Mouse (Mus musculus) CD8-positive naive resting alpha-beta T cell, adult 2 months (primary cell): ENCODE measurements at regions not wholly inside any gene's neighbourhood (a gene's known extent, or its start where the extent isn't known, plus 50 kb on each side); places are given as distances from the start of the nearest gene placed in this dataset.
"Not testable (repeated sequence)": the region's sequence is repeated elsewhere in the genome, so short reads cannot be mapped to it uniquely, and the experiment has no call there.

ENCODE experiments used
- DNase-seq, 2 experiments: peaks; one replicate each; pipeline ENCODE4 v3.0.0; 2022; ENCODE audit warnings: low read depth in 2 of 2, low spot score in 2 of 2

- DNase-seq, result not testable (repeated sequence)
Observed at GRCm38 (mm10) chr5:109842186-109842978, 80.8 kb upstream of the Gm15446 start.

- DNase-seq, result not testable (repeated sequence)
Observed at GRCm38 (mm10) chr5:109844236-109844635, 79.0 kb upstream of the Gm15446 start.

- DNase-seq, result peak; percentile 47 to 56
Observed at GRCm38 (mm10) chr5:109844753-109845186, 78.4 kb upstream of the Gm15446 start.

- DNase-seq, result not testable (repeated sequence)
Observed at GRCm38 (mm10) chr5:109851225-109851624, 72.0 kb upstream of the Gm15446 start.

- DNase-seq, result no peak
Observed at GRCm38 (mm10) chr5:109860402-109860801, 62.8 kb upstream of the Gm15446 start.

- DNase-seq, result not testable (repeated sequence)
Observed at GRCm38 (mm10) chr5:109864517-109864916, 58.7 kb upstream of the Gm15446 start.

GRCm38 (mm10) chr5:109865628-109866027, 57.6 kb upstream of the Gm15446 start:
- DNase-seq, result no peak

- peak; percentile 74 to 81 for DNase-seq
Observed at GRCm38 (mm10) chr5:109866337-109867126, 56.7 kb upstream of the Gm15446 start.

- DNase-seq, result not testable (repeated sequence)
Observed at GRCm38 (mm10) chr5:109867221-109867620, 56.0 kb upstream of the Gm15446 start.
